Mouse (Mus musculus): ENCODE measurements around the gene Ccdc152. TPM values are rescaled to one million over a fixed set of nuclear protein-coding genes. Genes with fewer than 3 reads are reported as not detected.

The Ccdc152 gene
- polyA plus RNA-seq, 1 experiment from 2014 or later: 0.42 TPM

Other genes starting within 250 kb of the Ccdc152 start
- 151 and 156 TPM in 2 replicates for gene Selenop, start 35.0 kb downstream of the Ccdc152 start, polyA plus RNA-seq (2015; fragmentation: Nextera tagmentation; extraction: Ambion mirVana)